Mouse (Mus musculus): Measurements from ENCODE around the gene Dgat2l6. TPM values are rescaled to one million over a fixed set of nuclear protein-coding genes. Genes with fewer than 3 reads are reported as not detected.

Dgat2l6 gene
- not detected for total RNA-seq (2023)

GRCm38 (mm10) chrX:100524471-100524870, at the start of gene Dgat2l6:
Gene Dgat2l6, plus strand, starts transcription at chrX:100524838.

GRCm38 (mm10) chrX:100494068-100494978, 30.3 kb upstream of the Dgat2l6 start, which contains the start of gene Igbp1:
Gene Igbp1, plus strand, starts transcription at chrX:100494291.

GRCm38 (mm10) chrX:100571951-100572350, 47.3 kb downstream of the Dgat2l6 start, which contains the start of gene Awat1:
Gene Awat1, plus strand, starts transcription at chrX:100572251.

GRCm38 (mm10) chrX:100594791-100595190, 70.2 kb downstream of the Dgat2l6 start, which contains the start of gene P2ry4:
Gene P2ry4, minus strand, starts transcription at chrX:100594869.

Other genes starting within 250 kb of the Dgat2l6 start
- gene Otud6a, start 95.8 kb upstream of the Dgat2l6 start, total RNA-seq (2023) = not detected
- gene Awat2, start 82.1 kb upstream of the Dgat2l6 start, total RNA-seq (2023) = 0.30 TPM
- gene Igbp1, start 30.5 kb upstream of the Dgat2l6 start, total RNA-seq (2023) = 62.8 TPM
- gene Awat1, start 47.4 kb downstream of the Dgat2l6 start, total RNA-seq (2023) = not detected
- gene P2ry4, start 70.0 kb downstream of the Dgat2l6 start, total RNA-seq (2023) = not detected
- not detected for gene Arr3, start 80.7 kb downstream of the Dgat2l6 start, total RNA-seq (2023)
- 0.62 TPM for gene Kif4, start 100.9 kb downstream of the Dgat2l6 start, total RNA-seq (2023)
- 13.9 TPM for gene Pdzd11, start 101.7 kb downstream of the Dgat2l6 start, total RNA-seq (2023)
- not detected for gene Gdpd2, start 205.0 kb downstream of the Dgat2l6 start, total RNA-seq (2023)
- 7.1 TPM for gene Dlg3, start 242.9 kb downstream of the Dgat2l6 start, total RNA-seq (2023)